Mouse (Mus musculus) hindbrain, postnatal 0 days (tissue): ENCODE data around the gene Abhd14a. TPM values are rescaled to one million over a fixed set of nuclear protein-coding genes. Genes with fewer than 3 reads are reported as not detected.
A peak's percentile ranks its signal among the peaks of the same experiment; 100 is the strongest.

Source experiments
- ATAC-seq: fragments of 200-750 bp; cut with Nextera tagmentation; 2 replicates; pipeline ENCODE4 v1.8.0; 2017; ENCODE audit warnings: mild to moderate bottlenecking, moderate TSS enrichment, moderate library complexity
- DNase-seq: peaks from one replicate; pipeline ENCODE4 v3.0.0-alpha.2; 2015; ENCODE audit warnings: low spot score
- H3K27ac ChIP-seq: fragments of 300-500 bp; sonication (generic); 2 replicates; pipeline ENCODE4 v1.5.1; 2014; ENCODE audit warnings: mild to moderate bottlenecking
- H3K27me3 ChIP-seq: fragments of 300-500 bp; sonication (generic); 2 replicates; pipeline ENCODE4 v1.6.1; 2014; ENCODE audit warnings: low read length, mixed read lengths; ENCODE audit not compliant: insufficient read depth
- H3K36me3 ChIP-seq: fragments of 300-500 bp; sonication (generic); 2 replicates; pipeline ENCODE4 v1.6.1; 2014; ENCODE audit warnings: low read length, mixed read lengths; ENCODE audit not compliant: insufficient read depth
- H3K4me1 ChIP-seq: fragments of 300-500 bp; sonication (generic); 2 replicates; pipeline ENCODE4 v1.6.1; 2014; ENCODE audit warnings: antibody characterized with exemption, low read length, mixed read lengths; ENCODE audit not compliant: insufficient read depth
- H3K4me2 ChIP-seq: fragments of 300-500 bp; sonication (generic); 2 replicates; pipeline ENCODE4 v1.6.1; 2014; ENCODE audit warnings: low read depth, mild to moderate bottlenecking, low read length, moderate library complexity, mixed read lengths
- H3K4me3 ChIP-seq: fragments of 300-500 bp; sonication (generic); 2 replicates; pipeline ENCODE4 v1.5.1; 2014; ENCODE audit warnings: low read length
- H3K9ac ChIP-seq: fragments of 300-500 bp; sonication (generic); replicated peaks from 2 replicates; pipeline ENCODE4 v1.6.1; 2014; ENCODE audit warnings: mild to moderate bottlenecking, low read length, moderate library complexity, mixed read lengths
- H3K9me3 ChIP-seq: fragments of 300-500 bp; sonication (generic); 2 replicates; pipeline ENCODE4 v1.6.1; 2016; ENCODE audit warnings: low read length, mixed read lengths
- CTCF ChIP-seq: IDR thresholded peaks from 2 replicates; pipeline ENCODE4 v1.5.1; 2016; ENCODE audit warnings: antibody characterized with exemption, control low read depth, low read depth
- WGBS: fragments of 180-500 bp; shearing (Covaris S2); extraction: QIAGEN DNeasy Blood & Tissue Kit; methylation state at CpG from one replicate; pipeline ENCODE4 v1.1.7; 2014; 5-methylcytosine and 5-hydroxymethylcytosine counted together
- polyA plus RNA-seq: library from polyadenylated mRNA; unstranded; fragments of >200 nt; fragmentation: Nextera tagmentation; extraction: Ambion mirVana; gene quantifications from 2 replicates; pipeline ENCODE4 v1.2.1, GENCODE M21; 2015
- total RNA-seq: library from RNA; depleted of rRNA; stranded (reverse); fragments of >200 nt; gene quantifications from 2 replicates; pipeline ENCODE4 v1.2.3, GENCODE M21; 2014

The Abhd14a gene
- total and polyA plus RNA-seq, 2 experiments from 2014 or later, result 62.1 to 66.8 TPM

GRCm38 (mm10) chr9:106429221-106430014 lies 18.1 kb downstream of the Abhd14a start, which contains the start of gene Rpl29:
Gene Rpl29 (plus strand): TSS chr9:106429454.
- Histone ChIP-seq H3K4me1 (peaks cover 7% of the 10 kb centered on the region; the same call in 1 of the 2 replicates), H3K27me3 (no peaks in the 10 kb centered on the region), H3K9ac (peak within 1 kb of the TSS; percentile 87), H3K4me3 (peak within 1 kb of the TSS; percentile 78), H3K4me2 (peak within 1 kb of the TSS; percentile 92), H3K27ac (peak within 1 kb of the TSS; percentile 96), H3K9me3 (no peaks in the 10 kb centered on the region), H3K36me3 (peaks cover 13% of the 10 kb centered on the region)
- peak; percentile 92 for ATAC-seq
- WGBS, result 1% methylated on average over 55 of the region's 55 CpGs
- TF ChIP-seq CTCF, result no peak
- peak; percentile 97 for DNase-seq

GRCm38 (mm10) chr9:106428719-106429220 lies 18.7 kb downstream of the Abhd14a start:
- Histone ChIP-seq H3K4me3 (peak overlapping the region; percentile 78), H3K36me3 (peaks cover 13% of the 10 kb centered on the region), H3K27ac (peak overlapping the region; percentile 96), H3K4me2 (peak overlapping the region; percentile 64), H3K9me3 (no peaks in the 10 kb centered on the region), H3K27me3 (no peaks in the 10 kb centered on the region), H3K9ac (peak overlapping the region; percentile 87), H3K4me1 (peaks cover 7% of the 10 kb centered on the region; the same call in 1 of the 2 replicates)
- peak; percentile 69 for ATAC-seq
- TF ChIP-seq CTCF, result peak; percentile 29; the same call in 1 of the 2 replicates
- DNase-seq, result peak; percentile 39
- 7% methylated on average over 11 of the region's 11 CpGs for WGBS

- H3K4me1 ChIP-seq, result peaks cover 17% of the 10 kb centered on the region
- H3K9ac ChIP-seq, result no peak overlapping the region
- peak; percentile 98 for TF ChIP-seq CTCF
- no peaks in the 10 kb centered on the region for H3K36me3 ChIP-seq
- H3K27me3 ChIP-seq, result no peaks in the 10 kb centered on the region
- DNase-seq (peak; percentile 96), ATAC-seq (peak; percentile 74)
- 0% methylated on average over 3 of the region's 3 CpGs for WGBS
- H3K9me3 ChIP-seq, result no peaks in the 10 kb centered on the region
- peak overlapping the region; percentile 44 for H3K4me2 ChIP-seq
- peak overlapping the region; percentile 1; the same call in 1 of the 2 replicates for H3K4me3 ChIP-seq
- 0 out of 2 replicates have a peak overlapping the region, but pooled peaks have one; percentile 6 for H3K27ac ChIP-seq
These were observed 25.7 kb downstream of the Abhd14a start for GRCm38 (mm10) chr9:106421865-106422160.

- Histone ChIP-seq H3K4me2 (peak overlapping the region; percentile 44), H3K27me3 (no peaks in the 10 kb centered on the region), H3K27ac (peak overlapping the region; percentile 6; the same call in 1 of the 2 replicates), H3K36me3 (no peaks in the 10 kb centered on the region), H3K4me1 (peaks cover 17% of the 10 kb centered on the region), H3K9me3 (no peaks in the 10 kb centered on the region), H3K9ac (0 out of 2 replicates have a peak overlapping the region, but pooled peaks have one; percentile 13), H3K4me3 (peak overlapping the region; percentile 1; the same call in 1 of the 2 replicates)
- no peak for TF ChIP-seq CTCF
- no peak for DNase-seq
- 9% methylated on average over 18 of the region's 18 CpGs for WGBS
- peak; percentile 57 for ATAC-seq
These were observed 26.2 kb downstream of the Abhd14a start for GRCm38 (mm10) chr9:106421033-106421864.

GRCm38 (mm10) chr9:106420608-106421007 lies 26.9 kb downstream of the Abhd14a start:
- peaks cover 17% of the 10 kb centered on the region for H3K4me1 ChIP-seq
- H3K4me2 ChIP-seq, result no peak overlapping the region
- H3K36me3 ChIP-seq, result no peaks in the 10 kb centered on the region
- H3K9me3 ChIP-seq, result no peaks in the 10 kb centered on the region
- no peak overlapping the region for H3K27ac ChIP-seq
- no peak for ATAC-seq
- H3K27me3 ChIP-seq, result no peaks in the 10 kb centered on the region
- 4% methylated on average over 2 of the region's 2 CpGs for WGBS
- 0 out of 2 replicates have a peak overlapping the region, but pooled peaks have one; percentile 13 for H3K9ac ChIP-seq
- no peak for DNase-seq
- H3K4me3 ChIP-seq, result no peak overlapping the region
- TF ChIP-seq CTCF, result no peak

GRCm38 (mm10) chr9:106417841-106418625 lies 29.4 kb downstream of the Abhd14a start:
- peak; percentile 90 for DNase-seq
- peak; percentile 63 for TF ChIP-seq CTCF
- no peaks in the 10 kb centered on the region for H3K27me3 ChIP-seq
- peak overlapping the region; percentile 28 for H3K4me3 ChIP-seq
- H3K4me1 ChIP-seq, result peaks cover 17% of the 10 kb centered on the region
- H3K9me3 ChIP-seq, result no peaks in the 10 kb centered on the region
- peak overlapping the region; percentile 15; the same call in 1 of the 2 replicates for H3K27ac ChIP-seq
- WGBS, result 10% methylated on average over 29 of the region's 29 CpGs
- peak; percentile 67 for ATAC-seq
- H3K36me3 ChIP-seq, result no peaks in the 10 kb centered on the region
- peak overlapping the region; percentile 62 for H3K4me2 ChIP-seq
- peak overlapping the region; percentile 56 for H3K9ac ChIP-seq
